Mouse (Mus musculus) c-Kit-positive CD71-negative TER-119-negative erythroid progenitor cells, embryonic 14.5 days (primary cell): ENCODE results near the gene Adamtsl5.
A peak's percentile ranks its signal among the peaks of the same experiment; 100 is the strongest.

Experiments used
- DNase-seq: peaks from one replicate; pipeline ENCODE4 v3.0.0-alpha.2; 2013; ENCODE audit warnings: low read depth

The Adamtsl5 gene

DNA sequence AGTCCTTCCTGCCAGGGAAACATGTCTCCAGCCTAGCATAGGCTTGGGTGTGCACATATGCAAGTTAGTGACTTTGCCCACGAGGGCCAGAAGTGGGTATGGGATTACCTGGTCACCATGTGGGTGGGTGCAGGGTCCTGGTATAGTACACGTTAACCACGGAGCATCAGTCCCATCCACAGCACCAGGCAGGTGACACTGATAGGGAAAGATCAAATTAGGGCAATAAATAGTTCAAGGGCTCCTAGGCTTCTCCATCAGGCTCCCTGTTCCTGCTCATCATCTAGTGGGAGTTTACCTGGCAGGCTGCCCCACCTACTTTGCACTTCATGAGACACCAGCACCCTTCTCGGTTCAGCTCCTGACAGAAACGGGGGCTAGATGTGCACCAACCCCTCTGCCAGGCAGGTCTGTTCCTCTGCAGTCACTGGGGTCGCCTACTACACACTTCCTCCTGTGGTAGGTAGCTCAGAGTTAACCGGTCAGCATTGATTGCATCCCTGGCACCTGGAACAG, 53.4 kb downstream of the Adamtsl5 start:
- no peak for DNase-seq

GRCm38 (mm10) chr10:80294311-80294710, 53.9 kb downstream of the Adamtsl5 start:
- DNase-seq, result no peak

GRCm38 (mm10) chr10:80293325-80293724, 54.9 kb downstream of the Adamtsl5 start:
- DNase-seq, result no peak

DNA sequence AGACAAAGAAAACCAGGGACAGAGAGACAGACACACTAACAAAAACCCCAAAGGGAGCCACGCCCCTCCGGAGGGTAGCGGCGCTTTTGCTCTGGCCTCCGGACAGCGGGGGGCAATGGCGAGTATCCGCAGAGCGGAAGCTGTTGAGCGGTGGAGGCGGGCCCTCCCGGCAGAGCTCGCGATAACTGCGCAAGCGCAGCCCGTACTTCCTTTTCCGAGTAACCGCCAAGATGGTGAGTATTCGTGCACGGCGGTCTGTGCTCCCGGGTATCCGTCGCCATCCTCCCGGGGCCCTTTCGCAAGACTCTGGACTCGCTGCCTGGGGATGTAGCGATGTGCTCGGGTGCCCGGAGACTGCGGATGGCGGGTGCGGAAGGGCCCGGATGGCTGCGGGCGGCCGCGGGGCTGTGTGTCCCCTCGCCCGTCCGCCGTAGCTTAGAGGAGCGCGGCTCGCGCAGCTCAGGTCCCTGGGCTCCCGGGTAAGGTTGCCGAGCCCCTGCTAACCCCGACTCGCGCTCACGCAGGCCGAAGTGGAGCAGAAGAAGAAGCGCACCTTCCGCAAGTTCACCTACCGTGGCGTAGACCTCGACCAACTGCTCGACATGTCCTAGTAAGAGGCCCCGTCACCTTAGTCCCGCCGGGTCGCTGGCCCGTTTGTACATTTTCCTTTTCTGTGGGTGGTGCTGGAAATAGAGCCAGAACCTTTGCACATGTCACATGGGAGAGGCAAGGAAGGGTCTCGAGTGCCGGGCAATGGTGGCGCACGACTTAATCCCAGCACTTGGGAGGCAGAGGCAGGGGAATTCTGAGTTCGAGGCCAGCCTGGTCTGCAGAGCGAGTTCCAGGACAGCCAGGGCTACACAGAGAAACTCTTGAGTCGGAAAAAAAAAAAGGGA, 55.7 kb downstream of the Adamtsl5 start, which contains the start of gene Rps15:
Rps15 (plus strand) TSS at position 203 of the 896 bp plus-strand sequence.
- peak; percentile 94 for DNase-seq
